Mouse (Mus musculus) hindbrain, embryonic 14.5 days (tissue): ENCODE measurements around the gene Cacna1a. TPM values are rescaled to one million over a fixed set of nuclear protein-coding genes. Genes with fewer than 3 reads are reported as not detected.
"Not testable (repeated sequence)": the region's sequence is repeated elsewhere in the genome, so short reads cannot be mapped to it uniquely, and the experiment has no call there.

ENCODE experiments used
- ATAC-seq: fragments of 200-750 bp; cut with Nextera tagmentation; 2 replicates; pipeline ENCODE4 v1.8.0; 2017; ENCODE audit warnings: moderate number of reproducible peaks, mild to moderate bottlenecking, moderate TSS enrichment, moderate library complexity; ENCODE audit not compliant: low FRiP score
- DNase-seq: peaks from one replicate; pipeline ENCODE4 v3.0.0-alpha.2; 2015; ENCODE audit warnings: low spot score
- H3K27ac ChIP-seq: fragments of 300-500 bp; sonication (generic); 2 replicates; pipeline ENCODE4 v1.5.1; 2014; ENCODE audit warnings: mild to moderate bottlenecking, moderate library complexity
- H3K27me3 ChIP-seq: fragments of 300-500 bp; sonication (generic); 2 replicates; pipeline ENCODE4 v1.6.1; 2014; ENCODE audit warnings: mild to moderate bottlenecking, low read length, mixed read lengths; ENCODE audit not compliant: control insufficient read depth, insufficient read depth
- H3K36me3 ChIP-seq: fragments of 300-500 bp; sonication (generic); replicated peaks from 2 replicates; pipeline ENCODE4 v1.6.1; 2014; ENCODE audit not compliant: control insufficient read depth, insufficient read depth
- H3K4me1 ChIP-seq: fragments of 300-500 bp; sonication (generic); replicated peaks from 2 replicates; pipeline ENCODE4 v1.6.1; 2014; ENCODE audit warnings: antibody characterized with exemption, low read length, mixed read lengths; ENCODE audit not compliant: control insufficient read depth, insufficient read depth
- H3K4me2 ChIP-seq: fragments of 300-500 bp; sonication (generic); replicated peaks from 2 replicates; pipeline ENCODE4 v1.6.1; 2014; ENCODE audit warnings: mild to moderate bottlenecking, moderate library complexity
- H3K4me3 ChIP-seq: fragments of 300-500 bp; sonication (generic); replicated peaks from 2 replicates; pipeline ENCODE4 v1.5.1; 2014; ENCODE audit warnings: mild to moderate bottlenecking, low read length
- H3K9ac ChIP-seq: fragments of 300-500 bp; sonication (generic); 2 replicates; pipeline ENCODE4 v1.6.1; 2014
- H3K9me3 ChIP-seq: fragments of 300-500 bp; sonication (generic); 2 replicates; pipeline ENCODE4 v1.6.1; 2016; ENCODE audit warnings: low read length; ENCODE audit not compliant: control insufficient read depth
- WGBS: fragments of 180-500 bp; shearing (Covaris S2); extraction: QIAGEN DNeasy Blood & Tissue Kit; methylation state at CpG from one replicate; pipeline ENCODE4 v1.1.7; 2014; 5-methylcytosine and 5-hydroxymethylcytosine counted together
- polyA plus RNA-seq: library from polyadenylated mRNA; unstranded; fragments of >200 nt; fragmentation: Nextera tagmentation; extraction: Ambion mirVana; gene quantifications from 2 replicates; pipeline ENCODE4 v1.2.1, GENCODE M21; 2014

Cacna1a gene
- polyA plus RNA-seq, 1 experiment from 2014 or later: 18.5 TPM

GRCm38 (mm10) chr8:84665385-84665893, 277.2 kb downstream of the Cacna1a start:
- H3K9me3 ChIP-seq: no peaks in the 10 kb centered on the region
- H3K27me3 ChIP-seq: no peaks in the 10 kb centered on the region
- WGBS: 2% methylated on average over 14 of the region's 14 CpGs
- peak overlapping the region; percentile 79 for H3K4me2 ChIP-seq
- DNase-seq: no peak
- ATAC-seq: peak; percentile 1; the same call in 1 of the 2 replicates
- H3K36me3 ChIP-seq: peaks cover 20% of the 10 kb centered on the region
- peak overlapping the region; percentile 66 for H3K9ac ChIP-seq
- peak overlapping the region; percentile 52 for H3K4me3 ChIP-seq
- peaks cover 35% of the 10 kb centered on the region for H3K4me1 ChIP-seq
- H3K27ac ChIP-seq: peak overlapping the region; percentile 83

- no peak overlapping the region for H3K27ac ChIP-seq
- no peak for ATAC-seq
- no peak overlapping the region for H3K4me2 ChIP-seq
- H3K4me3 ChIP-seq: no peak overlapping the region
- no peaks in the 10 kb centered on the region for H3K27me3 ChIP-seq
- H3K9me3 ChIP-seq: no peaks in the 10 kb centered on the region
- H3K9ac ChIP-seq: no peak overlapping the region
- H3K36me3 ChIP-seq: peaks cover 36% of the 10 kb centered on the region
- peaks cover 17% of the 10 kb centered on the region; the same call in 1 of the 2 replicates for H3K4me1 ChIP-seq
- DNase-seq: no peak
- WGBS: 72% methylated on average over 1 of the region's 1 CpGs
These were observed 279.8 kb downstream of the Cacna1a start for GRCm38 (mm10) chr8:84668081-84668480.

GRCm38 (mm10) chr8:84668731-84669485, 280.7 kb downstream of the Cacna1a start:
- Histone ChIP-seq H3K27ac (no peak overlapping the region), H3K4me1 (peaks cover 12% of the 10 kb centered on the region; the same call in 1 of the 2 replicates), H3K9ac (no peak overlapping the region), H3K36me3 (peaks cover 43% of the 10 kb centered on the region), H3K27me3 (no peaks in the 10 kb centered on the region), H3K4me2 (no peak overlapping the region), H3K9me3 (no peaks in the 10 kb centered on the region), H3K4me3 (no peak overlapping the region)
- no peak for ATAC-seq
- no peak for DNase-seq
- 81% methylated on average over 6 of the region's 6 CpGs for WGBS

GRCm38 (mm10) chr8:84670295-84671006, 282.2 kb downstream of the Cacna1a start:
- not testable (repeated sequence) for DNase-seq, H3K4me2 ChIP-seq, H3K27ac ChIP-seq, H3K4me1 ChIP-seq, H3K27me3 ChIP-seq, H3K9me3 ChIP-seq, H3K9ac ChIP-seq, H3K4me3 ChIP-seq
- 94% methylated on average over 5 of the region's 5 CpGs for WGBS
- peak; percentile 35; the same call in 1 of the 2 replicates for ATAC-seq
- H3K36me3 ChIP-seq: peaks cover 57% of the 10 kb centered on the region

- ATAC-seq: no peak
- Histone ChIP-seq H3K27me3 (no peaks in the 10 kb centered on the region), H3K4me2 (no peak overlapping the region), H3K36me3 (peaks cover 49% of the 10 kb centered on the region), H3K4me3 (no peak overlapping the region), H3K9me3 (no peaks in the 10 kb centered on the region), H3K4me1 (no peaks in the 10 kb centered on the region), H3K27ac (no peak overlapping the region), H3K9ac (no peak overlapping the region)
- 94% methylated on average over 5 of the region's 5 CpGs for WGBS
- DNase-seq: no peak
These were observed 289.1 kb downstream of the Cacna1a start for GRCm38 (mm10) chr8:84677305-84677704.

- WGBS: 90% methylated on average over 2 of the region's 2 CpGs
- Histone ChIP-seq H3K36me3 (peaks cover 14% of the 10 kb centered on the region), H3K4me2 (no peak overlapping the region), H3K9ac (no peak overlapping the region), H3K4me1 (peaks cover 19% of the 10 kb centered on the region), H3K4me3 (no peak overlapping the region), H3K9me3 (no peaks in the 10 kb centered on the region), H3K27ac (no peak overlapping the region), H3K27me3 (no peaks in the 10 kb centered on the region)
- ATAC-seq (no peak), DNase-seq (no peak)
These were observed 293.2 kb downstream of the Cacna1a start for GRCm38 (mm10) chr8:84681476-84681875.

GRCm38 (mm10) chr8:84682257-84682656, 294.0 kb downstream of the Cacna1a start:
- no peak overlapping the region for H3K4me2 ChIP-seq
- no peak for DNase-seq
- 82% methylated on average over 2 of the region's 2 CpGs for WGBS
- H3K27me3 ChIP-seq: no peaks in the 10 kb centered on the region
- H3K4me3 ChIP-seq: no peak overlapping the region
- H3K9me3 ChIP-seq: no peaks in the 10 kb centered on the region
- H3K27ac ChIP-seq: no peak overlapping the region
- no peak overlapping the region for H3K9ac ChIP-seq
- peaks cover 8% of the 10 kb centered on the region; the same call in 1 of the 2 replicates for H3K36me3 ChIP-seq
- no peak for ATAC-seq
- peaks cover 23% of the 10 kb centered on the region for H3K4me1 ChIP-seq

GRCm38 (mm10) chr8:84684537-84684936, 296.3 kb downstream of the Cacna1a start:
- no peak for ATAC-seq

More at GRCm38 (mm10) chr8:84684537-84684936, 296.3 kb downstream of the Cacna1a start:
- H3K4me3 ChIP-seq: no peak overlapping the region
- no peak overlapping the region for H3K4me2 ChIP-seq
- H3K27ac ChIP-seq: no peak overlapping the region
- H3K4me1 ChIP-seq: peaks cover 34% of the 10 kb centered on the region
- no peaks in the 10 kb centered on the region for H3K9me3 ChIP-seq
- WGBS: 22% methylated on average over 3 of the region's 3 CpGs
- no peaks in the 10 kb centered on the region for H3K27me3 ChIP-seq
- DNase-seq: no peak
- peaks cover 8% of the 10 kb centered on the region; the same call in 1 of the 2 replicates for H3K36me3 ChIP-seq
- no peak overlapping the region for H3K9ac ChIP-seq
